Mouse (Mus musculus) c-Kit-positive CD71-negative TER-119-negative erythroid progenitor cells, embryonic 14.5 days (primary cell): Measurements from ENCODE around the gene Cd96.
"Not testable (repeated sequence)": the region's sequence is repeated elsewhere in the genome, so short reads cannot be mapped to it uniquely, and the experiment has no call there.

ENCODE experiments used
- DNase-seq: peaks from one replicate; pipeline ENCODE4 v3.0.0-alpha.2; 2013; ENCODE audit warnings: low read depth

Cd96 gene

DNA sequence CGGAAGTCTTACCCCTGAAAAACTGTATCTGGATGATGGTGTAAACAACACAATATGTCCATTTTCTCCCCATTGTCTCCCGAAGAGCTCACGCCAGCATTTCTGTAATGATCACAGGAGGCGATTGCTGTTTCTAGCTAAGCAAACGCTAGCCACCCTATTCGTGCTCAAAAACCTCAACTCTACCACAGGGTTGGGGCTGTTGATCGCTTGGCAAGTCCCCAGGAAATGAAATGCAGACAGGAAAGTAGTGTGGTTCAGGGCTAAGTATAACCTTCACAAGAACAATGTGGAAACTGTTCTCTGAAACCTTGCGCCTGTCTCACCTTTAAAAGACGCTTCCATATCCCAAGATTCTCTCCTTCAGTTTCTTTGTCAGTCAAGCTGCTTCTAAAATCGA, at the start of gene Cd96:
Cd96 (minus strand) TSS at position 232 of the 400 bp plus-strand sequence.
- no peak for DNase-seq

GRCm38 (mm10) chr16:46166971-46167370, 46.9 kb upstream of the Cd96 start:
- no peak for DNase-seq

- DNase-seq: no peak
Measured at GRCm38 (mm10) chr16:46165305-46165704, 45.3 kb upstream of the Cd96 start.

DNA sequence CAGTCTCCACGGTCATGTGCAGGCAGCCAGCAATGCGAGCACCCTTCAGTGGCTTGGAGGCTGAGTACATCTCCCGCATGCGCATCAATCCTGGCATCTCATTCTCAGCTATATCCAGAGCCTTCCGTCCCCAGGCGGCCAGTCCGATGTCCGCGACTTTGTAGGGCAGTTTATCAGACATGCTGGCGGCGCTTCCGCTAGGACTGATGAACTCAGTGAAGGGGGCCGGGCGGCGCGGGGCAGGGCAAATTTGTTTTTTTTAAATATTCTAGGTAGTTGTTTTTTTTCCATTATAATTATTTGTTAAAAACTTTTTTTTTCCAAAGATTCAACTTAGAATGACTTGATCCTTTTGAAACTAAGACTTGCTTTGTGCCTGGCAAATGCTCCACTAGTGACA, 34.8 kb upstream of the Cd96 start, which contains the start of gene Gm4737:
Gm4737 (minus strand) TSS at position 246 of the 400 bp plus-strand sequence.
- not testable (repeated sequence) for DNase-seq

GRCm38 (mm10) chr16:46151141-46151540, 31.1 kb upstream of the Cd96 start:
- no peak for DNase-seq

DNA sequence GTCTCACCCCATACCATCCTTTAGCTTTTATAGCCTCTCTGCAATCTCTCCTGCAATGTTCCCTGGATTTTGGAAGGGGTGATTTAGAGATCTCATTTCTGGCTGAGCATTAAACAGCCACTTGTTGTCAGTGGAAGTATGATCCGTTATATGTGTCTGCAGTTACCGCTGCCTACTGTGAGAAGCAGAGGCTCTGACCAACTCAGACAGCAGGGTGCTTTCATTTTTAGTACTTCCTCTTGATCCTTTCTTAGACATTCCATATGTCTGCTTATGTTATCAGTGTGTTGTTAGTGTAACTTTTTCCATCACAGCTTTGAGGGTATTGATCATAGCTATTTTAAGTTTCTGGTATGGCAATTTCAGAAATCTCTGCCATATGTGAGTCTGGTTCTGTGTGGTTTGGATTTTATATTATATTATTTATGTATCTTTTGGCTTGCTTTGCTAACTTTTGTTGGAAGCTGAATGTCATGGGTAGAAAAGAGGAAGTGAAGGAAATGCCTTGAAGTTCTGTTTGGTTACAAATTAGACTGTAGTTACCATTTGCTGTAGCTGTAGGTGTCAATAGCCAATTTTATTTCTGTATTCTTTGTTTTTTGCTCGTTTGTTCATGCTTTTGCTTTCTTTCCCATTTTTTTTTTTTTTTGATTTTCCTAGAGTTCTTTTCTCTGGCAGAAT, 28.8 kb upstream of the Cd96 start:
- DNase-seq: peak; percentile 2

DNA sequence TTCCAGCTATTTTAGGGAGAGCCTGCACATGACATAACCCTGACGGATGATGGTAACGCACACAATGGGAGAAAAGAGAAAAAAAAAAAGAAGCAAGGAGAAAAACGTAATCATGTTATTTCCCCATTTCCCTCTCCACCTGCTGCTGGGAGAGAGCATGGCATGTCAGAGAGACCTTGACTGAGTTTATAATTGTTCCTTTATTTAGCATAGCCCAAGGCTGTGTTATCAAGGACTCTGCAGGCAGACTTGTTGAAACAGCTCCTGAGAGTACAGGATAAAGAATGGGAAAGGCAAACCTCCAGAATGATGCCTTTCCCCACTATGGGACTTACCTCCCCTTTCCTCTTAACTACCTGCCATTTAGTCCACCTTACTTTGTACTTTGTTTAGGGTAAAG, 26.9 kb upstream of the Cd96 start:
- DNase-seq: no peak

- no peak for DNase-seq
Measured at GRCm38 (mm10) chr16:46122238-46122637, 2.2 kb upstream of the Cd96 start.

GRCm38 (mm10) chr16:46121420-46121819, 1.4 kb upstream of the Cd96 start:
- DNase-seq: no peak

DNA sequence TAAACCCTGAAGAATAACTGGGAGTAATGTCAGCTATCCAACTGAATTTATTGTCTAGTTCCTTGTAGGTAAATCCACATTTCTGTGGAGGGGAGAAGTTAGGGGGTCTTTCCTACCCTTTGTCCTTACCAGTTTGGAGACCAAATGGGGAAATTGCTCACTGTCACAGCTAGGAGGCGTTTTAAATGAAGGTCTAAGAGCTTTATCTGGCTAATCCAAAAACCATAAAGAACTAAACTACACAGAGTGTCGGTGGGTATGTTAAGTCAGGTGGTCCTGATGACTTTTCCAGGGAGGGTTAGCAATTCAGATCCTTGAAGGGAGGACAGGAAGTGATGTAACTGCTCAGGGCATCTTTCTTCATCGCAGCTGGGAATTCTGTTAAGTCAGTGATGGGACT, 556 bp upstream of the Cd96 start:
- no peak for DNase-seq

DNA sequence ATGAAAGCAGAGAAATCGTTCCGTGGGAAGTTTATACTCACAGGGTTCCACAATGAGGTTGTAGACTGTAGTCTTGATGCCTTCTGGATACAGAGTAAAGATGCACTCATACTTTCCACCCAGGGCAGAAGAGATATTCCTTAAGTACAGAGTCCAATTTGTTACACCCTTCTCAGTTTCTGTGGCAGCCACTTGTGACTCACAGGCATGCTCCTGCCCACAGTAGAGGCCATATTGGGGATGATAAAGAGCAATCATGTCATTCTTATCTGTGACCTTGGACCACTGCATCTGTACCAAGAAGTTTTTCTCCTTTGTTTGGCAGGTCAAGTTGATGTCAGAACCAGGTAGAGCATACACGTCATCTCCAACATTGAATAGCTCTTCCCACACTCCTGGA, 2.4 kb downstream of the Cd96 start:
- DNase-seq: no peak

- no peak for DNase-seq
Measured at GRCm38 (mm10) chr16:46114727-46115126, 5.3 kb downstream of the Cd96 start.

GRCm38 (mm10) chr16:46109536-46109935, 10.5 kb downstream of the Cd96 start:
- DNase-seq: no peak

DNA sequence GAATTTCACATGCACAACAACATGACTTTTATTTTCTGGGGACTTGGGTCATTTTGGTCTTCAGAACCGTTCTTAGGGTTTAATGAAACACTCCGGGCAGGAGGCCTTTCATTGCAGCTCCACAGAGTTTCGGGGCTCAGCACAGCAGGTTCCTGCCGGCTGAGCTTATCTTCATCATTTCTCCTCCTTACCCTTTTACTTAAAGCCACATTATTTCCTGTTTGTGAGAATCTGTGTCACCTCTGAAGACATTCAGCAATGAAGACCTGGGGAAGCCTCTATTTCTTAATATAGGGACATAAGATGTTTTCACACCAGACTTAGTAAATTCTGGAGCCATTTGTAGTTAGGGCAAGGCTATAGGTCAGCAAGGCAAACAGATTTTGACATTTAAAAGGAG, 12.6 kb downstream of the Cd96 start:
- DNase-seq: no peak

DNA sequence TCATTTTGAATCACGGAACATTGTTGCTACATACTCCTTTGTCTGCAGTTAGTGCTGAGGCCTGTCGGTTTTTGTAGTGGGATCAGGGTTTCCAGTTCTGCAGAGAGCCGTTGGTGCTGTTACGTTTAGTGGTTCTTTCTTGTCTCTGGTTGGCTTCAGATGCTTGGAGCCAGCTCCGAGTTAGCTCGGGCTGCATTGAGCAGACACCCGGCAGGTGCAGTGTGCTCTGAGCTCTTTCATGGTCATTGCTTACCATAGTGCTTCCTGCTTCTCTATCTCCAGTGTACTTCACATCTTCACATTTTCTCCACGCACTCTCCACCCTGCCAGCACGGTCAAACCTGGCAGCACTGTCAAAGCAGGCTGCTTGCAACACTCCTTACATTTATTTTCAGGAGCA, 15.6 kb downstream of the Cd96 start:
- DNase-seq: no peak

DNA sequence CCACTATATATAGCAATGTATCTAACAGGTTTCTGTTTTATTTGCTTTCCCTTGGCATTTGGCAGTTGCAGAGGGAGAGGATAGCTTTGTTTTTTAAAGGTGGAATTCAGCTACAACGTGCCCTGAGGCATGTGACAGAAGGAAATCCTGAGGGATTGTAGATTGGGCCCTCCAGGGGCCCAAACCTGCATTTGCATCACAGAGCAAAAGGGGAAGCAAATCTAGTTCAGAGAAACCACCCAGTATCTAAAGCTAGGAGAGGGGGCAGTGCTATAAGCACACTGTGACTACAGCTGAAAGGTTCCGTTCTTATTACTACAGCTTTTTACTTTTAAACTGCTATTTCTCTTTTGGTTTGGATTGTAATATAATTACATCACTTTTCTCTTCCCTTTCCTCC, 18.3 kb downstream of the Cd96 start:
- DNase-seq: no peak

DNA sequence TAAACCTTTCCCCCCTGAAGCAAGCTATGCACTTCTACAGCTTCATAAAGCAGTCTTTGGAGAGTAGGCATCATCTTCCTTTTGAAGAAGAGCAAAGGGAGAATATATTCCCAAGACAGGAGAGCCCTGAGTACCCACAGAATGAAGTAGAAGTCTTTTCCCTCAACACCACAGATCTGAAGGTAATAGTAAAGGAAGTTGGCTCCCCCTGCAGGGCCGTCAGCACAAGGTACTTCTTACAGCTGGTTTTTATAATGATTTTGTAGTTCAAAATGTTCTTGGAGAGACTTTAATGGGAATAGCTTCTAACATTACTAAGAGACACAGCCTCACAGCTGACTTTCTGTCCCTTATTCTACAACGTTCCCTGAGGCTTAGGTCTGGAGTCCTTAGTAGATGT, 19.8 kb downstream of the Cd96 start:
- no peak for DNase-seq

GRCm38 (mm10) chr16:46097421-46097820, 22.6 kb downstream of the Cd96 start:
- DNase-seq: no peak

DNA sequence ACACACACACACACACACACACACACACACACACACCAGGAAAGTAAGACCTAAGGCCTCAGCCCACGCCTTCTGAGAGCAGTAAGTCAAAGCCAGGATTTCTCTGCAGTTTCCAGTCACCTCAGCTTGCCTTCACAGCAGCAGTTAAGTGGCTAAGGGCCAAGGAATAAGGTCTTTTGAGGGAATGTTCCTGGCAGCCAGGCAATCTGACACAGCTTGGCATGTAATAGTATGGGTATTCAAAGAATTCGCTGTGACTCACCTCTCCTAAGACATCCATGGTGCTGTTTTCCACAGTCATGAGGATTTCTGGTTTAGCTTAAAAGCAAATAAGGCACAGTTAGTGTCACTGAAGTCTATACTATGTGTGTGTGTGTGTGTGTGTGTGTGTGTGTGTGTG, 25.6 kb downstream of the Cd96 start:
- no peak for DNase-seq

DNA sequence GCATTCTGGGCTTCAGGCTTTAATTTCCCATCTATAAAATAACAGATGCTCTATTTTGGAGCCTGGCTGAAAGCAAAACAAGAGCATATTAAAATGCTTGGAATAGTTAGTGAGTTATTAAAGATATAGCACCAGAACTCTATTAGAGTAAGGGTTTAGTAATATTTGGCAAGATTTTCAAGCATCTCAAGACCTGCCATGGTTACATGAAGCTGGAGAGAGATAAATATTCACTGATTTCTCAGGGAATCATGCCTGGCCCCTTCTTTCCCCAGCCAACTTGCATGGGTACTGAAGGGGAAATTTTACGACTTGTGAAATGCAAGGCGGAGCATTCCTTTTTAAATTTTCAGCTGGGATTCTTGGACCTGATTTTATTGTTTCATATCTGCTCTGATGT, 27.1 kb downstream of the Cd96 start:
- no peak for DNase-seq

GRCm38 (mm10) chr16:46086874-46087473, 33.1 kb downstream of the Cd96 start:
- no peak for DNase-seq

- DNase-seq: no peak
Measured at GRCm38 (mm10) chr16:46068000-46068399, 52.1 kb downstream of the Cd96 start.

DNA sequence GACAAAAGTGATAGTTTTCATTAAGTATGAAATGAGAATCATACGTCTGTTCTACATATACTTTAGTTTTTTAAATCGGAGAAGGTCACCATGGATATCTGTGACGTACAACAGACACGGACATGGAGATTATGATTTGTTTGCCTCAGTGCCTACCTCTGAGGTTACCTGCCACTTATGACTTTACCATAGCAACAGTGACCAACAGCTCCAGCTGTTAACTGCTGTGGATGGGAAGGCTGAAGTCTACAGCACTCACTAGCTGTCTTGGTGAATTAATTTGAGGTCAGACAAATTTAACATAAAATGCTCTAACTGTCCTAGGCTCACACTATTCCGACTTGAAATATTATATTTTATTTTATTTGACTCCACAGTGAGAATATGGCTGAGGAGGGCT, 56.8 kb downstream of the Cd96 start:
- no peak for DNase-seq

DNA sequence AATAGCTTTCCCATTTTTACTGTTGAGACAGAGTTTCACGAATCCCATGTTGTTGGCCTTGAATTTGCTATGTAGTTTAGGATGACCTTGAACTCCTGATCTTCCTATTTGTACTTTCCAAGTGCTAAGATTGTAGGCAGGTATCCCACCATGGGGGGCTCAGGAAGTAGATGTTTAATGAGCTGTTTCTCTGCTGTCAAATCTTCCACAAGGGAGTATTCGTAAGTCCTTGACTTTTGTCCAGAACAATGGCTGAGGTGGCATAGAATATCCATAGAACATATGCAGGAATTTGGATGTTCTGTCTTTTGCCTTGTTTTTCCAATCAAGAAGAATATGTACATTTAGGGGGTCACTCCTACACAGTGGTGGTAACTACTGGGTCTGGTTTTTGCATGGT, 73.1 kb downstream of the Cd96 start:
- no peak for DNase-seq
